Mouse (Mus musculus) macrophage (primary cell): ENCODE measurements around the gene Atp2b2. TPM values are rescaled to one million over a fixed set of nuclear protein-coding genes. Genes with fewer than 3 reads are reported as not detected.

Experiments used
- H3K27ac ChIP-seq: fragments of 350-480 bp; formaldehyde crosslinking; 2 replicates; pipeline ENCODE4 v1.9.0; 2021
- H3K36me3 ChIP-seq: fragments of 350-480 bp; formaldehyde crosslinking; 2 replicates; pipeline ENCODE4 v1.9.0; 2021; ENCODE audit errors: inconsistent target
- H3K4me3 ChIP-seq: fragments of 350-480 bp; formaldehyde crosslinking; 2 replicates; pipeline ENCODE4 v1.9.0; 2021; ENCODE audit errors: inconsistent target
- H3K79me2 ChIP-seq: fragments of 350-480 bp; formaldehyde crosslinking; 2 replicates; pipeline ENCODE4 v1.9.0; 2021; ENCODE audit errors: inconsistent target
- WGBS: methylation state at CpG from one replicate; pipeline ENCODE4 v1.1.7; 2026; ENCODE audit warnings: inconsistent platforms; ENCODE audit not compliant: missing documents; 5-methylcytosine and 5-hydroxymethylcytosine counted together
- polyA plus RNA-seq: library from polyadenylated mRNA; stranded (reverse); fragments of 250-400 nt; gene quantifications from 3 replicates; pipeline ENCODE4 v1.2.4, GENCODE M21; 2018; ENCODE audit warnings: inconsistent platforms

The Atp2b2 gene
- polyA plus RNA-seq, 1 experiment from 2014 or later = not detected

DNA sequence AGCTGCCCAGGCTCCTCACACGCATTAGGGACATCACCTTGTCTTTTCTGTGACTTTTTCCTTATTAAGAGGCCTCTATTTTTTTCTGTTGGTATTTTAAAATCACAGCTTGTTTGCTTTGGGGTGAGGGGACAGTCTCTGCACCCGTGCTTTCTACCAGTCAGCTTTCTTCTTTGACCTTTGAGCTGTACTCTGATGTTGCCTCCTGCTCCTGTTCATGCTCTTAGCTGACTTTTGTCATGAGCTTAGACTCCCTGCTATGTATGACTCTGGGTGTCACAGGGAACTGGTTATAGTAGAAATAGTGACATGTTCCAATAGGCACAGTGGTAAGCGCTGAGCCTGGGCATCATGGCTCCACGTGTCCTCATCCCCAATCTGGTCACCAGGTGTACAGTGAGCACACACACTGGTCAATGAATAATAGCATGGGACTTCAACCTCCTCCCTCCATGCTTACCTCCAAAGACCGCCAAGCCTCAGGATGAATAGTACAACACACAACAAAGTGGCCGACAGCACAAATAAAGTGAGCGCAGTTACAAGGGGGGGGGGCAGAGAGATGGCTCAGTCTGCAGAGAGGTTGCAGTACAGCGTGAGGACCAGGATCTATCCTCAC lies 163.8 kb downstream of the Atp2b2 start:
- 89% methylated on average over 7 of the region's 8 CpGs for WGBS
- Histone ChIP-seq H3K79me2 (no peaks in the 10 kb centered on the region), H3K27ac (no peak overlapping the region)

GRCm38 (mm10) chr6:113876585-113876984 lies 165.8 kb downstream of the Atp2b2 start:
- Histone ChIP-seq H3K27ac (no peak overlapping the region), H3K79me2 (no peaks in the 10 kb centered on the region), H3K36me3 (no peaks in the 10 kb centered on the region), H3K4me3 (no peak overlapping the region)
- WGBS = 81% methylated on average over 3 of the region's 3 CpGs

More for the DNA sequence above, 163.8 kb downstream of the Atp2b2 start:
- H3K4me3 ChIP-seq = no peak overlapping the region
- H3K36me3 ChIP-seq = no peaks in the 10 kb centered on the region

DNA sequence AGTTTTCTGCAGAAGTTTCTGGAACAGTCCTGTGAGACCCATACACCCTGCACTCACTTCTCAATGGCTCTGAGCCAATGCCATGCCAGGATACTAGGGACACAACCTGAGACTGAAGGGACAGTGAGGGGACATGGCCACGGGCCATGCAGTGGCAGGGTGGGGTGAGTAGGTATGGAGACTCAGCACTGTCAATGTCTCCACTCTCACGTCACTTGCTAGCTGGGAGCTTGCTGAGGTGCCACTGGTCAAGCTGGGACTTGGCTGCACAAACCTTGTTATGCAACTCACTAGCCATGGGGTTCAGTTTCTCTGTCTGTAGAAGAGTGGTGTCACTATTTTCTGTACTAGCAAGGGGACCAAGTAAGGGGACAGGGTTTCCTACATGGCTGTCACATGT lies 167.2 kb downstream of the Atp2b2 start:
- no peaks in the 10 kb centered on the region for H3K79me2 ChIP-seq
- no peak overlapping the region for H3K4me3 ChIP-seq
- H3K27ac ChIP-seq = no peak overlapping the region
- H3K36me3 ChIP-seq = no peaks in the 10 kb centered on the region
- 85% methylated on average over 2 of the region's 2 CpGs for WGBS

GRCm38 (mm10) chr6:113872654-113873053 lies 169.8 kb downstream of the Atp2b2 start:
- no peaks in the 10 kb centered on the region for H3K79me2 ChIP-seq
- 84% methylated on average over 7 of the region's 7 CpGs for WGBS
- no peaks in the 10 kb centered on the region for H3K36me3 ChIP-seq
- H3K27ac ChIP-seq = no peak overlapping the region
- no peak overlapping the region for H3K4me3 ChIP-seq

- H3K36me3 ChIP-seq = no peaks in the 10 kb centered on the region
- H3K27ac ChIP-seq = no peak overlapping the region
- no peak overlapping the region for H3K4me3 ChIP-seq
- no peaks in the 10 kb centered on the region for H3K79me2 ChIP-seq
- 62% methylated on average over 9 of the region's 9 CpGs for WGBS
These were observed 171.6 kb downstream of the Atp2b2 start for GRCm38 (mm10) chr6:113870775-113871174.

- Histone ChIP-seq H3K79me2 (no peaks in the 10 kb centered on the region), H3K36me3 (no peaks in the 10 kb centered on the region), H3K27ac (no peak overlapping the region), H3K4me3 (no peak overlapping the region)
- 88% methylated on average over 6 of the region's 6 CpGs for WGBS
These were observed 173.9 kb downstream of the Atp2b2 start for GRCm38 (mm10) chr6:113868552-113868951.

GRCm38 (mm10) chr6:113865699-113866098 lies 176.7 kb downstream of the Atp2b2 start:
- H3K36me3 ChIP-seq = no peaks in the 10 kb centered on the region
- 78% methylated on average over 7 of the region's 7 CpGs for WGBS

DNA sequence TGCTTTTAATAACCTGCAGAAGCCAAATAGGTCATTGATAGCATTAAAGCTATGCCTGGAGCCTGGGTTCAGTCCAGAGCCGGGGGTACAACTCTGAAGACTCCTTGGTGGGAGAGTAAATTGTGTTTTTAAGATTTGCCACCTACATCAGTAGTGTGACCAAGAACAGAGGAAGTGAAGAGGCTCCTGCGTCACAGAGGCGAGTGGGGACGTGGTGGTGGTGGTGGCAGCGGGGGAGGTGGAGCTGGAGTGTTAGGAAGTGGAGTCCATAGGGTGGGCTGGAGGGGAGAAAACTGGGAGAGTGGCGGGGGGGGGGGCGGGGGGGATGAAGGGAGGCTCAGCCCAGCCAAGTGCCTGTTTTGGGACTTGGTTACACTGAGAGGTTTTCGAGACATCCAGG lies 177.6 kb downstream of the Atp2b2 start:
- H3K27ac ChIP-seq = no peak overlapping the region
- no peak overlapping the region for H3K4me3 ChIP-seq
- no peaks in the 10 kb centered on the region for H3K79me2 ChIP-seq
- WGBS = 36% methylated on average over 7 of the region's 8 CpGs
- H3K36me3 ChIP-seq = no peaks in the 10 kb centered on the region

More at GRCm38 (mm10) chr6:113865699-113866098, 176.7 kb downstream of the Atp2b2 start:
- no peak overlapping the region for H3K4me3 ChIP-seq
- no peaks in the 10 kb centered on the region for H3K79me2 ChIP-seq
- H3K27ac ChIP-seq = no peak overlapping the region

GRCm38 (mm10) chr6:113862955-113863354 lies 179.5 kb downstream of the Atp2b2 start:
- 62% methylated on average over 3 of the region's 4 CpGs for WGBS
- no peaks in the 10 kb centered on the region for H3K79me2 ChIP-seq
- no peaks in the 10 kb centered on the region for H3K36me3 ChIP-seq
- H3K27ac ChIP-seq = no peak overlapping the region
- H3K4me3 ChIP-seq = no peak overlapping the region

DNA sequence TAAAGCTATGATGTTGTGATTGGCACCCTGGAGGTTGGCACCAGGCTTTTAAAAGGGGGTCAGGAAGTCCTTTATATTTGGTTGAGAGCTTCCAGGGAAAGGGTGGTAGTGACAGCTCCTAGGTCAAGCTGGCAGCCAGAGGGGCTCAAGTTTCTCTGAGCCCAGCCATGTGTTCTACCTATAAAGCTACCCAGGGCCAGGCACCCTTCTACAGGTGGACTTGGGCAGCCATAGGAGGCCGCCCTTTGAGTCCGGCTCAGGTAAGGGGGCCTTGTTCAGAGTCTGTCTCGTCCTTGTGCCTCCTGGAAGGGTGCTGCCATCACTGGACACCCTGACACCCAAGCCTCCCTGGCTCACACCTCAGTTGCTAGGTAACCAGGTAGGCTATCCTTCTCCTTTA lies 180.5 kb downstream of the Atp2b2 start:
- Histone ChIP-seq H3K27ac (no peak overlapping the region), H3K79me2 (no peaks in the 10 kb centered on the region), H3K4me3 (no peak overlapping the region), H3K36me3 (no peaks in the 10 kb centered on the region)
- WGBS = 83% methylated on average over 3 of the region's 3 CpGs

DNA sequence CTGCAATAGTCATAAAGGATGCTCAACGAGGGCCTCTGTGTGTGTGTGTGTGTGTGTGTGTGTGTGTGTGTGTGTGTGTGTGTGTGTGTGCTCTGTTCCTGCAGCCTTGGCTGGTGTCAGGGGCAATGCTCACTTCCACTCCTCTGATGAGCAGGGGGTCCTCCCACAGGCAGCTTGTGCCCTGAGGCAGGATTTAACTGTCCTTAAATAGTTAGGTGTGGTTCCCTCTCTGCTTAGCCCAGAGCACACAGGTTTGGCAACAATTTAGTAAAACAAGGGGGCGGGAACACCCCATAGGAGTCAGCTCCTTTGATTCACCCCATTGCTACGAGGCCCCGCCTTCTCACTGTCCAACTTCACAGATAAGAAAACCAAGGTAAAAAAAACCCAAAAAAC lies 181.0 kb downstream of the Atp2b2 start:
- no peaks in the 10 kb centered on the region for H3K36me3 ChIP-seq
- 50% methylated on average over 4 of the region's 4 CpGs for WGBS
- no peak overlapping the region for H3K27ac ChIP-seq
- no peaks in the 10 kb centered on the region for H3K79me2 ChIP-seq
- no peak overlapping the region for H3K4me3 ChIP-seq

DNA sequence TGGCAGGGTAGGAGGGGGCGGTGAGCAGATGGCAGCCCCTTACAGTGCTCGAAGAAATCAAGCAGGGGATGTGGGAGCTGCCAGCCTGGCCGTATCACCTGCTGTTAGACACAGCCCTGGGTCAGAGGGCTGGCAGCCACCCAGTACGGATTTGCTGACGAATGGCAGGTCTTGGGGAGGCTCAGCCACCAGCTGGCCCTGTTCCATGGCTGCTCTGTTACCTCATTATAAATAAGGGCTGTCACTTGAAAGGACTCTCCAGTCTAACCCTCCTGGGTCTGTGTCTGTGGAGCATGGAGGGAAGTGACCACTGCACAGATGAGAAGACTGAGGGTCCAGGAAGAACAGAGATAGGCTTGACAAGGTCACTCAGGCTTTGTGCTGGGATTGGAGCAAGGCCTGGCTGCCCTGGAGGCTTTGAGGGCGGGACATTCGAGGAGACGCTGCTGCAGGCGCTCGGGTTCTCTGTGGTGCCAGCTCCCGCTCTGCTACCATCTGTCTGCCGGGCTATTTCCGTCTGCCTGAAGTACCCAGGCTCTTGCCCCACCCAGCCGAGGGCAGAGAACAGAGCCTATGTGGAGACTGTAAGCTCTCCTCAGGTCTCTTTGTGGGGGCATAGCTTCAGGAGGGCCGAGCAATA lies 181.6 kb downstream of the Atp2b2 start:
- Histone ChIP-seq H3K36me3 (no peaks in the 10 kb centered on the region), H3K79me2 (no peaks in the 10 kb centered on the region), H3K27ac (no peak overlapping the region), H3K4me3 (no peak overlapping the region)
- 28% methylated on average over 15 of the region's 15 CpGs for WGBS

- Histone ChIP-seq H3K27ac (no peak overlapping the region), H3K79me2 (no peaks in the 10 kb centered on the region), H3K4me3 (no peak overlapping the region), H3K36me3 (no peaks in the 10 kb centered on the region)
- WGBS = 70% methylated on average over 9 of the region's 9 CpGs
These were observed 182.2 kb downstream of the Atp2b2 start for GRCm38 (mm10) chr6:113860023-113860734.

- no peak overlapping the region for H3K27ac ChIP-seq
- H3K4me3 ChIP-seq = no peak overlapping the region
- WGBS = 91% methylated on average over 9 of the region's 9 CpGs
- no peaks in the 10 kb centered on the region for H3K36me3 ChIP-seq
- H3K79me2 ChIP-seq = no peaks in the 10 kb centered on the region
These were observed 184.1 kb downstream of the Atp2b2 start for GRCm38 (mm10) chr6:113858317-113858716.

DNA sequence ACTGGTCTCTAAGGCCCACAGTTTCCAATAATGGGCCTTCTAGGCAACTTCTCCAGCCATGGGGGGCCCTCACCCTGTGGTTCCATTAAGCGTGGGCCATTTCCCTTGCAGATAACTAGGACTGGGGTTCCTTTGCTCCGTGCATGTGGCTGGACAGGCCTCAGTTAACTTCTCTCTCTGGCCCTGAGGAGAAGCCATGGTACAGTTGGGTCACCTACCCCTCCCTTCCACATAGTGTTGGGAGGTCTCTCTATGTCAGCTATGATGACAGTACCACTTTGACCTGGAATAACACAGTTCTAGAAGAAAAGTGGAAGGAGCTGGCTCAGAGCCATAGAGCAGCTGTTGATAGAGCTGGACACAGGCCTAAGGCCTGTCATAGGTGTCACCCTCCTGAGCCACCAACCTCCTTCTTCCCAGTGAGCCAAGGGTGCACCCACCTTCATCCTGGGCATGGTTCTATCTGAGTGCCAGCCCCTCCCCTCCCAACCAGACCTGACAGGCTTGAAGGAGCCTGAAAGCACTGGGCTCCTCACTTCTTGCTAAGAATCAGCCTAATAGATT lies 185.0 kb downstream of the Atp2b2 start:
- Histone ChIP-seq H3K36me3 (no peaks in the 10 kb centered on the region), H3K4me3 (no peak overlapping the region), H3K79me2 (no peaks in the 10 kb centered on the region), H3K27ac (no peak overlapping the region)
- WGBS = 67% methylated on average over 2 of the region's 2 CpGs
